Mouse (Mus musculus): ENCODE results near the gene Sco2. TPM values are rescaled to one million over a fixed set of nuclear protein-coding genes. Genes with fewer than 3 reads are reported as not detected.

The Sco2 gene
- total RNA-seq (2021), result 10 to 100 TPM; 20.5 to 22.0 TPM

DNA sequence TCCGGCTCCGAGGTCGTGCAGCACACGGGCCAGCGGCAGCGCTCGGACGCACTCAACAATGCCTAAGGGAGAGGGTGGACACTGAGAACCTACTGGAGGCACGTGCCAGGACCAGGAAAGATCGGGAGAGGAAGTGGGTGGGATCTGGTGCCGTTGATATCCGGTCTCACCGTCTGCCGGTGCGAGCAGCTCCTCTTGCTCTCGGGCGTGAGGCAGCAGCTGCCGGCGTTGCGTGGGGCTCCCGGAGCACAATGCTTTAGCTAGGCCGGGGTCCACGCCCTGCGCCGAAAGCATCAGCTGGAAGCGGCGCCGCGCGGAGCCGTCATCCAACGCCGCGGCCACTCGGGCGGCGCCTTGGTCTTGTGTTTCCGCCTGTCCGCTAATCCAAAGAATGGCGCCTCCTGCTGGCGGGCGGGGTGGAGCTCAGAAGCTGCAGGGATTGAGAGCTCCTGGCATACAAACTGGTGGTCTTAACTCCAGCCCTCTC is at the start of gene Sco2:
TSS of gene Sco2 (minus strand) at position 85 of the 487 bp plus-strand sequence.
- DNase-seq, result peak; percentile 94 to 98
- intact Hi-C loops (cut with DNase I), result loop anchor here (2.0 to 5.0 kb wide), 2 partner anchors 17 to 93 kb away; no protein-coding TSS in a partner anchor

DNA sequence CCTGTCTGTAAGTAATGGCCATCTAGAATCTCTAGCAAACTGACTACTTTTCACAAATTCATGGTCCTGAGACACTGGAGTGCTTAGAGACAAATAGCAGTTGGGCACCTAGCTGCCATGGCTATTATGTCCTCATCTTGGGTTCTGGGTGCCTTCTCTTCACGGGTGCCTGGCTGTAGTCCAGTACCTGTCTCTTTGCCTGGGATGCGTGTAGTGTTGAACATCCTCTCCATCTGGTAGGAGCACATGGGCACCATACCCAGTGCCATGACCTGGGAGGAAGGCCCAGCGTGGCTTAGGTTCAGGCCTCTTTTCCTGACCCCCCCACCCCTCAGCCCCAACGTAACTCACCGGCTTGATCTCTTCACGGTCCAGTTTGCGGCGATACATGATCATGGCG is 48.3 kb upstream of the Sco2 start:
- intact Hi-C loops (cut with DNase I), result no loop called here
- DNase-seq, result no peak

DNA sequence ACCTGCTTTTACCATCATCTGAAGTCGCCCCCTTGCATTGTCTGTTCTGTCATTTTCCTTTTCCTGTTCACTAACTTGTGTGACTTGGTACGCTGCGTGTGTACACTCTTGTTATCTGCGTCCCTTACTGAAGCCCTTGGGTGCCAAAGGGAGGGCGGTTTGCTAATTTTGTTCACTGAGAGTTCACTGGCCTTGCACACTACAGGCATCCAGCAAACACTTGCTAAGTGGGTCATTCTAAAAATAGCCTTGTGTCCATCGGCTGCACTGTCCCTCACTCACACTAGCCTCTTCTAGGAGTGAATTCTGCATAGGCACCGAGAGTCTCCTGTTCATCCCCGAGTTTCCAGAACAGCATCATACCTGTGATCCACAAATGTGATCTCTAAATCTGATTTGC is 41.6 kb upstream of the Sco2 start:
- peak; percentile 67 to 70 for DNase-seq
- intact Hi-C loops (cut with DNase I), result no loop called here

DNA sequence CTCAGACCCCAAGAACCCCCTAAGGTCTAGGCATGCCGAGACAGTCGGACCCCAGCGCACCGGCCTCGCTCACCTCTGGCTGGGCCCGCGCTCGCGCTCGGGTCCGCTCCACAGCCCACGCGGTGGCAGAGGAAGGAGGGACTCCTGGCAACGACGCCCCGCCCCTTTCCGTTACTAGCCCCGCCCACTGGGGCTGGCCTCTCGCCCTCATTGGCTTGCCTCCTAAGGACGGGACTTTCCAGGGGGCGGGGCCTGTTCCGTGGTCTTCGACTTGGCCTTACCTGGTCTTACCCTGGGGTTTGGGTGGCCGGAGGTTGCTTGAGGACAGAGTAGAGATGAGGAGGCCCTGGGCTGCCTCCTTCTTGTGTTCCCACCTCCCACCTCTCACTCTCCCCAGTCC is 36.5 kb upstream of the Sco2 start, which contains the start of gene Syce3:
TSS of gene Syce3 (minus strand) at position 386 of the 400 bp plus-strand sequence.
- intact Hi-C loops (cut with DNase I), result no loop called here
- no peak for DNase-seq

DNA sequence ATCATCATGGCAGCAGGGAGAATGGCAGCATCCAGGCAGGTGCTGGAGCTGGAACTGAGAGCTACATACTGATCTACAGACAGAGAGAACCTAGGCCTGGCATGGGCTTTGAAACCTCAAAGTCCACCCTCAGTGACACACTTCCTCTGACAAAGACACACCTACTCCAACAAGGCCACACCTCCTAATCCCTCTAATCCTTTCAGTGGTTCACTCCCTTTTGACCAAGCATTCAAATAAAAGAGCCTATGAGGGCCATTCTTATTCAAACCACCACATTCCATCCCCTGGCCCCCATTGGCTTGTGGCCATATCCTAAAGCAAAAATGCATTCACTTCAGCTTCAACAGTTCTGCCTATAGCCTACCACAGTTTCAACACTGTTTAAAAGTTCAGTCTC is 33.0 kb upstream of the Sco2 start:
- no peak for DNase-seq
- intact Hi-C loops (cut with DNase I), result no loop called here

DNA sequence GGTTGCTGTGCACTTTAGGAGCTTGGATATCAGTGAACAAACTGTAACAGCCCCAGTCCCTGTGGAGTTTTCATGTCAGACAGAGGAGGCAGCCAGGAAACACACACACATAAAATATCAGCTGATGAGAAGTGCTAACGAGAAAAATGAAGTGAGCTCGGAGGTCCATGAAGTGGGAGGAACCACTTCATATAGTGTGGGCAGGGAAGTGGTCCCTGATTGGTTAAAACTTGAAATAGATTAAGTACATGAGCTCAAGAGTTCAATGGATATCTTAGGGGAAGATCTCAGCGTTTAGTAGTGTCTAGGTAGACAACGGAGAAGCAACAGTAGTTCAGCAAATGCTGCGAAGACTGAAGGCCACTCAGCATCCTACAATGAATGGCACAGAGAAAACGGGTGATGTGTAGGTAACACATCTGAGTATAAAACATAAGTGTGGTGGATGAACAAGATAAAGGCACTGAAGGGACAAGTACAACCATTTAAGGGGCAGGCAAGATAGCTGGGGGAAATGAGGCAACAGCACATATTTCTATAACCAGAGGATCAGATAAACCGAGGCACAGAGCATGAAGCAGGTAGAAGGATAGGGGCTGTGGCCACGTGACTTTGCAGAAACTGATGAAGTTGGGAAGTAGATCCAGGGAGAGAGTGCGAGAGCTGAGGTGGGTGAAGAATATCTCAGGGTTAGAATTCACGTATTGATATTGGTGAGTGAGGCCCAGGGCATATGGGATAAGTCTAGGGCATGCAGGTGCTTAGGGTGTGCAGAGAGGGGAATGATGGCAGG is 31.4 kb upstream of the Sco2 start:
- no peak for DNase-seq
- intact Hi-C loops (cut with DNase I), result no loop called here

DNA sequence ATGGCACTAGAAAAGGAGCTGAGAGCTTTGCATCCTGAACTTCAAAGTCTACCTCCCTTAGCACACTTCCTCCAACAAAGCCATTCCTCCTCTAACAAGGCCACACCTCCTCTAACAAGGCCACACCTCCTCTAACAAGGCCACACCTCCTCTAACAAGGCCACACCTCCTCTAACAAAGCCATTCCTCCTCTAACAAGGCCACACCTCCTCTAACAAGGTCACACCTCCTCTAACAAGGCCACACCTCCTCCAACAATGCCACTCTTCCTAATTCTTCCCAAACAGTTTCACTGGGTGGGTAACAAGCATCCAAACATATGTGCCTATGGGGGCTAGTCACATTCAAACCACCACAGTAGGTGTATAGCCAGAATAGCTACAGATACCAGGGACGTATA is 28.8 kb upstream of the Sco2 start:
- no peak for DNase-seq
- intact Hi-C loops (cut with DNase I), result no loop called here

DNA sequence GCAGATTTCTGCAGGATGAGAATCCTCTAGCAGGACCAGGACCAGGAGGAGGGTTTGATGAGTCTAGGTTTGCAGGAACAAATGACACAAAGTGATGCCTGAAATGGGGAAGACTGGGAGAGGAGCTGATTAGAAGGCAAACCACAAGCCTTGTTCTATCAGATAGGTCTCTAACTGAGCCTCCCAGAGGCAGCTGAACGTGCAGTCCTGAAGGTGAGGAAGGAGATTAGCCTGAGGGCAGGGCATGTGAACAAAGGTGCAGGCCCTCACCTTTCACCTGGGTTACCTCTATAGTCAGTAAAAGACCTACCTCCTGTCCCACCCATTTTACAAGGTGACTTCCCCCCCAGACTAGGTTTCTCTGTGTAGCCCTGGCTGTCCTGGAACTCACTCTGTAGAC is 26.1 kb upstream of the Sco2 start:
- DNase-seq, result no peak
- intact Hi-C loops (cut with DNase I), result no loop called here

DNA sequence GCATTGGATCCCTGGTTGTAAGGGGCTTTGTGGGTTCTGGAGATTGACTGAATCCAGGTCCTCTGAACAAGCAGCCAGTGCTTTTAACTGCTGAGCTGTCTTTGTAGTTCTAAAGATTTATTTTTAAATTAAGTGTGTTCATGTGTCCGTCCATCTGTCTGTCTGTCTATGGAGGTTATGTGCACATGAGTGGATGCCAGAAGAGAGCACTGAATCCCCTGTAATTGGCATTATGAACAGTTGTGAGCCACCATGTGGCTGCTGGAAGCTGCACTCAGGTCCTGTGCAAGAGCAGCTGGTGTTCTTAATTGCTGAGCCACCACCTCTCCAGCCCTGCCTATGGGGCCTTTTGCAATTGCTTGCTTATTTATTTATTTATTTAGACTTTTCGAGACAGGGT is 24.5 kb upstream of the Sco2 start:
- no peak for DNase-seq
- intact Hi-C loops (cut with DNase I), result no loop called here

DNA sequence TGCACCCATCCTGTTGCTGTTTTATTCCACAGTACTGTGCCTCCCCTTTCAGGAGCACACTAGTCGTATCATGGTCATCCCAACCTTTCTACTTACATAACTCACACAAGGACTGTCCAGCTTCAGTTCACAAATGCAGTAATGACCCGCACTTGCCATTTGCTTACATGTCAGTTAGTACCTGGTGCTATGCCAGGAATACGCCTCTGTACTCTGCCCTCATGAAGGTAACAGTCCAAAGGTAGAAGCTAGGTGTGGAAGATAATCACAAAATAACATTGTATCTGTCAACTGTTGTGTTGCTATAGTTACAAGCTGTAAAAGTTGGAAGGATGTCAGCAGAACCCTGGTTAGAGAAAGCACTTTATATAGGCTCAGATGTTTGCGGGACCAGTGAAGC is 23.2 kb upstream of the Sco2 start:
- DNase-seq, result no peak
- intact Hi-C loops (cut with DNase I), result no loop called here

DNA sequence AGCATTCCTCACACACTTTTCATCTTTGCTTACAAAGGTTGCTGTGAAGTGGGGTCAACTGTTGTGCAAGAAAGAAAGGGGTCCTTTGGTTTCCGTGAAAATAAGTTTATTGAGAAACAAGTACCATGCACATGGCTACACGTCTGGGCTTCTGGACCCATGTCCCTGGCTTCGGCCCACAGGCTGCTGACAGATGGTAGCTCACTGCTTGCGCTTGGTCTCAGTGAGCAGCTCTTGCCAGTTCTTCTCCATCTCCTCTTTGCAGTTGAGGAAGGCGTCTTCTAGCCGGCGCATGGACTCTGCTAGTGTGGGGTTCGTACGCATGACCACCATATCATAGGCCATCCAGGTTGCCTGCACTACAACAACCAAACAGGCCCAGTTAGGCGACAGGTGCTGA is 16.4 kb upstream of the Sco2 start:
- intact Hi-C loops (cut with DNase I), result no loop called here
- no peak for DNase-seq

DNA sequence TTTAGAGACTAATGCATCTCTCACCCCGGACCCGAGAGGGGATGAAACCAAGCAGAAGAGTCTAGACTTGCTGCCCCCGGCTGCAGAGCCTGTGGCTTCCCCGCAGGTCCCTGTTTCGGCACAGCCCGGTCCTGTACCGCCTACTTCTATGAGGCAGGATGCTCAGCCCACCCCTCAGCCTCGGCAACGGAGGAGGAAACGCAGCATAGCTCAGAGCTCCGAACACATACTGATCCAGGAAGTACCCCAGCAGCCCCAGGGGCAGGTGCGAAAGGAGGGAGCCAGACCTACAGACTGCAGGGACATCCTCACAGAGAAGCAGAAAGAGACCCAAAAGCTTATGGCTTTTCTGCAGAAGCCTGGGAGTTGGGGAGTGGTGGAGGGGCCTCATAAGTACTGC is 13.5 kb upstream of the Sco2 start:
- intact Hi-C loops (cut with DNase I), result no loop called here

DNA sequence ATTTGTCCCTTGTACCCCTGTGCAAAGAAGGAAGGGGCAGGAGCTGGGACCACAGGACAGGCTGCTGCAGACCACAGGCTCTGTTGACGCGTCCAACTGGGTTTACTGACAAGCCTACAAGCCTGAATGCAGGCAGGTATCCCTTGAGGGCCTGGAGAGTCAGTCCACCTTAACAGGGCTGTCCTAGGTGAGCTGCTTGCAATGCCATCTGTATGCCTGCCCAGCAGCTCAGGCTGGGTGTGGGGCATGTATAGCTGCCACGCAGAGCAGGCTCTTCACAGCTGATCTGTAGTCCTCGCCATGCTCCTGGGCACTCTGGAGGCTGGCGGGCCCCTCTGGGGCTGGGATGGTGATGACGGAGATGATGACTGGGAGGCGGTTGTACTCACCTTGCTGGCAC is 11.0 kb upstream of the Sco2 start, which contains the start of gene Klhdc7b:
TSS of gene Klhdc7b (plus strand) at position 301 of the 400 bp plus-strand sequence.
- no peak for DNase-seq
- intact Hi-C loops (cut with DNase I), result no loop called here

More for the DNA sequence above, 13.5 kb upstream of the Sco2 start:
- no peak for DNase-seq

DNA sequence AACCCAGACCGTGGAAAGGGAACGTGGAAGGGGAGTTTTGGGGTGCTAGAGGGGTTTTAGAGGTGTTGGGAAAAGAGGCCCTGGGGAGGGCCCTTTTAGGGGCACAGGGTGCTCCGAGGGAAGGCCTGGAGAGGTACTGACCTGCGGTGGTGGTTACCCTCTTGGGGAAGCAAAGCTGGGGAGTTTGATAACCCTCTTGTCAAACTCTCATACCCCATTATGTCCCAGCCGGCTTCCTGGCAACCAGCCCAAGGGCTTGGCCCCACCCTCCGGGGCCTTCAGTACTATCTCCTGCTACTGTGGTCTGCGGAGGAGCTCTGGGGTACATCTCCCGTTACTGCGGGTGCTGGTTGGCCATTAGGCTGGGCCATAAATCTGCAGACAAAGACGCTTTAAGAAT is 5.8 kb upstream of the Sco2 start:
- peak in 1 of 2 experiments; percentile 35 for DNase-seq
- intact Hi-C loops (cut with DNase I), result loop anchor here (2.0 to 5.0 kb wide), 2 partner anchors 49 to 148 kb away; partner anchors contain the start of genes C730034F03Rik, Chkb and Gm44502

DNA sequence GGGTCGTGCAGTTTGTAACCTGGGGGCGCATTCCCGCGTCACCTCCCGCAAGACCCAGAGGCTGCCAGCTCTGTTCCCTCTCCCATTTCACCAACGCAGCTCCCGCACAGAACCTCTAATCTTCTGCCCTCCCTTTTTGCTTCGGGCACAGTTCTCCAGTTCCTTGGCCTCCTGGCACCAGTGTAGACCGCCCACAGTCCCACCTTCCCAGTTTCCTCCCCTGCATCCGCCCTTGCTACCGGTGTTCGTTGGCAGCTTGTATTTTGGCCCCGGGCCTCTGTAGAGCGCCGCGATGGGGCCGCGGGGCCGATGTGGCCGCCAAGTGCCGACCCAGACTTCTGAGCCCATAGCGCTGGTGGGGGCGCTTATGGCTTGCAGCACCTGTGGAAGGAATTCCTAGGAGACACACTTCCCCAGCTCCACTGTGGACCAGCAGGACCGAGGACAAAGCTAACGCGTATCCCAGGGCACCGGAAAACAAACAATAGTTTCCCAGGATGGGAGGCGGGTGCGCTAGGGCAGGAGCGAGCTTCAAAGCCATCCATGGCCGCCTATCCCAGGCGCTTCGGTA is 5.3 kb upstream of the Sco2 start, which contains the start of gene Odf3b:
TSS of gene Odf3b (minus strand) at position 452 of the 571 bp plus-strand sequence.
- DNase-seq, result peak; percentile 54 to 57
- intact Hi-C loops (cut with DNase I), result loop anchor here (2.0 to 5.0 kb wide), 2 partner anchors 50 to 148 kb away; partner anchors contain the start of genes C730034F03Rik, Chkb and Gm44502

DNA sequence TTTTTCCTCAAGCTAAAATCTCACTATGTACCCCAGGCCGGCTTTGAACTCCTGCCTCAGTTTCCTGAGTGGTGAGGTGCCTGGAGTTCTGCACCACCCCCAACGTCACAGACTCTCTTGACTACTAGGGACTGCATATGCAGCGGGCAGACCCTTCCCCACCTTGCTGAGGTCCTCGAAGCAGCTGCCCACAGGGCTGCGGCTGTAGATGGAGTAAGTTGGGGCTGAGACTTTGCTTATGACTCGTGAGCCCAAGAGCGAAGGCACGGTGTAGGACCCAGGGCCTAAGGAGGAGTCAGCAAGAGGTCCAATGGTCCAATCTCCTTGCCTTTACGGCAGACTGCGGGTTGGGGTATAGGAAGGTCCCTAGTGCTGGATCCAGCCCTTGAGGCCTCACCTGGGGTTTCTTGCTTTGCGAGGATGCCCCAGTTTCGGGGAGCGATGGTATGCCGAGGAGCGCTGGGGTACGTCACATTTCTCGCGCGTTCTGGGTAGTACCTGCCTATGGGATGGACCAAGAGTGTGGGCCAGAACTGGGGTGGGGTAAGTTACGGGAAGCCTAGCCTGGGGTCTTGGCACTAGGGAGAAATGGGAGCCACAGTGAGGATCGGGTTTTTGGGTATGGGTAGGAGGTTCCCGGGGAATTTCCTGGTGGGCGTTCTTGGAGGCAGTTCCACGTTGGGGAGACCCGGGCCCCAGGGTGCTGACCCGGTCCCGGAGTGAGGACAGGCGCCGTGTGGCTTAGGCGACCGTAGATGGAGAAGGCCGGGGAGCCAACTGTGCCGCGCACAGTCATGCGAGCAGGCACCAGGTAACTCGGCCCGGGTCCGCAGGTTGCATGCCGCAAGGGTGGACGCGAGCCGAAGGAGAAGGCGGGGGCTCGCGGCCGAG is 4.5 kb upstream of the Sco2 start:
- intact Hi-C loops (cut with DNase I), result loop anchor here (2.0 to 5.0 kb wide), 2 partner anchors 51 to 149 kb away; partner anchors contain the start of genes C730034F03Rik, Chkb and Gm44502
- no peak for DNase-seq

DNA sequence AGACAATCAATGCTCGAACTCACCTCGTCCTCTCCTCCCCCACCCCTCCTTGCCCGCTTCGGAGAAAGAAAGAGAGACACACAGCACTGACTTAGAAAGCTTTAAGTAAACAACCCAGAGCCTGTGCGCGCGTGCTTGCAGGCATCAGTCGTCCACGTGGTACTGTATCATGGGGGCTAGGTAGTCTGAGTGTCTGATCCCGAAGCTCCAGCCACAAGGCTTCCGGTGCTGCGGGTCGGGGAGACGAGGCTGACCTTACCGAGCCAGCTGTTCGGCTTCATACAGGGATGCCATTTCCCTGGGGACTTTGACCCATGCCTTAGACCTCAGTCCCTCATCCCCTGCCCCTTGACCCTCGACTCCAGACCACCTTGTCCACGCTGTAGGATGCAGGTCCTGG is 3.7 kb upstream of the Sco2 start:
- no peak for DNase-seq
- intact Hi-C loops (cut with DNase I), result loop anchor here (5.0 kb wide), 1 partner anchor 150 kb away; no protein-coding TSS in a partner anchor

DNA sequence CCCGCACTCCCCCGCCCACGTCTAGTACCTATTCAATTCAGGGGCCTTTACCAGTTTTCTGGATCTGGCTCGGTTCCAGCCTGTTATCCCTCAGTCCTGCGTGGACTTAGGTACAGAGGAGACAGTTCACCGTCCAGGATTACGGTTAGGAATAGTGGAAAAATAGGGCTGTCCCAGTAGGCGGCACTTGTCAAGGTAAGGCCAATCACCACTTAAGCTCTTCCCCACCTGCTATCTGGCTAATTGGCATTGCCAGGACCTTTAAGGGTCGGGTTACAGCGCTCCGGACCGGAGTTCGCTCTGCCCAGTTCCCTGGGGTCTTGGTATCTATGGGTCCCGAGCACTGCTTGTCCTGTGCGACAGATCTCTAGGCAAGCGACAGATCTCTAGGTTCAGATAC is 3.3 kb upstream of the Sco2 start, which contains the start of gene Tymp:
TSS of gene Tymp (minus strand) at position 83 of the 400 bp plus-strand sequence.
- DNase-seq, result no peak
- intact Hi-C loops (cut with DNase I), result loop anchor here (5.0 kb wide), 1 partner anchor 150 kb away; no protein-coding TSS in a partner anchor

DNA sequence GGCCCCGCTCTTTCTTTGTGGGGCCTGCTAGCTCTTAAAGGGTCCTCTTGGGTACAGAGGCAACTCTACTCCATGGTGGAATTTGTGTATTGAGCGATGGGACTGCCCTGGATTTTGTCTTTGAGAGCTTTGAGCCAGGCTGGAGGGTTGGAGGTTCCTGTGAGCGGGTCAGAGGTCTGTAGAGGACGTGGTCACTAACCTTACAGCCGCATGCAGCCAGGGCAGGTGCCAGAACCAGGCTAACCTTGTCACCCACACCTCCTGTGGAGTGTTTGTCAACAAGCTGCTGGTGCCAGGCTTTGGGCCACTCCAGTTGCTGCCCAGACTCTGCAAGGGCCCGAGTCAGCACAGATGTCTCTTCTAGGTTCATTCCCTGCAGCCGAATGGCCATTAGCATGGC is 2.4 kb upstream of the Sco2 start:
- DNase-seq, result no peak
- intact Hi-C loops (cut with DNase I), result loop anchor here (5.0 kb wide), 1 partner anchor 151 kb away; no protein-coding TSS in a partner anchor

Measured in heart, postnatal 10 days (tissue).